Mouse (Mus musculus) spleen, embryonic (tissue): ENCODE data around the gene Phf24.

Source experiments
- CTCF ChIA-PET: fragments of 350-600 bp; sonication (Branson Sonifier 250); formaldehyde crosslinking; loops from one replicate; lab custom pipeline; 2022; lab: Charles Lee

Phf24 gene

DNA sequence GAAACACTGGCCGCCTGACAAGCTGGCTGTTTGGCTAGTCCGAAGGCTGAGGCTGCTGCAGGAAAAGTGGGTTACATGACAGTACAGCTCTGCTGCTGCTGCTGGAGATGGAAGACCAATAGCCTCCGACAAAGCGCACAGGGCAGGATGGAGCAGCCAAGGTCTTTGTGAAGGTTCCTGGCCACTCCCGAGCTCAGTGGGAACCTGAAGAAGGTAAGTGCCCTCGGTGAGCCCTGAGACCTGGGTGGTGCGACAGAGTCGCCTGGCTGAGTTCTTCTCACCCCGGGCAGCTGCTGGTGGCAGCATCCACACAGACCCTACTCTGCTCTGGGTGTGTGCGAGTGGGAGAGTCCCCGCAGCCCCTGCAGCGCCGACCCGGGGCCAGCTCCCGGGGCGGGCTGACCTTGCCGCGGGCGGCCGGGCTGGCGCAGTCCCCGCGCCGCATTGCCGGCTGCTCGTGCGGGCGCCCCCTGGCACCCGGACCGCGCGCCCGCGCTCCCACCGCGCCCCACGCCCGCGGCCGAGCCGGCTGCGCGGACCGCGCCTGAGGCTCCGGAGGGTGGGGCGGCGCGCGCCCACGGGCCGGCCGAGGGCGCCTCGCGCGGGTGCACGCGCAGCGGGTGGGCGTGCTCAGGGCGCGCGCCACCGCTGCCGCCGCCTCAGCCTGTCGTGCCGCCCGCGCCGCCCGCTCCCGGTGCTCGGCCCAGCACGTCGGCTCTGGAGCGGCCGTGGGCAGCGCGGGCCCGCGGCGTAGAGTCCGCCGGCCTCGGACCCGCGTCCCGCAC is at the start of gene Phf24:
TSS of gene Phf24 (plus strand) at position 44 of the 785 bp plus-strand sequence.
- CTCF ChIA-PET, result no interaction called here

DNA sequence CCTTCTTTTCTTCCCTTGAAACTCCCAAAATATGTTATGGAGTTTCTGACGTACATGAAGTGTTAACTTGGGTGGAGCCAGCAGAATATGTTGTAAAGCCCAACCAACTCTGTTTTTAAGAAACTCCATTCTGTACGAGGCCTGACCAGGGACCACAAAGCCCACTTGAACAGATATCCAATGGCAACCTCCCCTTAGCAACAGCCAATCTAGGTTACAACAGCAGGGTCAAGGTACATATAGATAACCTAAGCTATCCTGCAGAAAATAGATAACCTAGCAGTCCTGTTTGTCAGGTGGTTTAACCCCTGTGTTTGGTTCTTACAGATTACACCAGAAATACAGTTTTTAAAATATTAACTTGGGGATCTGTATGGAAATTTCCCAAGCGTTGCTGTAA is 49.1 kb upstream of the Phf24 start:
- CTCF ChIA-PET, result no interaction called here

DNA sequence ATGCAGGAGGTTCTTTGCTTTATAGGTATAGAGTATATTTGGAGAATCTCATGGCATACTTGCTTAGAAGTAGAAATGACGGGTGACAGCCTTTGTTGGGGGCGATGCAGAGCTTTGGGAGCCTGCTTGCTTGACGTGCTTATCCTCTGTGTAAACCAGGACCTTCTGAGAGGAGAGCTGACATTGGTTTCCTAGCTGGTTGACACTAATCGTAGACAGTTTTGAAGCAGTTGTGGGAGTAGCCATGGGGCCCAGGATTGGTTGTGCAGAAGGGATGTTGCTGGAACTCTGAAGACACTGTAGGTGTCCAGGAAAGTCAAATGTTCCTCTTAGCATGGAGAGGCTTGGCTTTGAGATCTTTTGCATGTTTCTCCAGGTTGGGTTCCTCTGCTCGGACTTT is 48.3 kb upstream of the Phf24 start:
- CTCF ChIA-PET, result no interaction called here

DNA sequence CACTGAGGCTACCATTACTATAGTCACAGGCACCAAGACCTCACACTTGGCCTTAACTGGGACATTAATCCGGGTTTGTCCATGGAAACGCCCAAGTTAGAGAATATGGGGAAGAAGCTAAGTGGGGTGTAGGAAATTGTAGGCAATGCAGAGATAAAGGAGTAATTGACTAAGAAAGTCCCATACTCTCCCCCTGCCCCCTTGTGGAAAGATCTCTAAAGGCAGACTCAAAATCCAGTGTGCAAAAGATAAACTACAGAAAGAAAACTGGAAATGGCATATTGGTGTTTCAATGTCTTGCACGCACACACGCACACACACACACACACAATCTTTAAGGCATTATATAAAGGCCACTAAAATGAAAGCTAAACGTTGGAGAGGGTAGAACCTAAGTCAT is 45.7 kb upstream of the Phf24 start:
- CTCF ChIA-PET, result interaction anchor here (0.6 kb wide), 1 partner anchor 1650 kb away, joined by 3 read pairs; no protein-coding TSS in a partner anchor

DNA sequence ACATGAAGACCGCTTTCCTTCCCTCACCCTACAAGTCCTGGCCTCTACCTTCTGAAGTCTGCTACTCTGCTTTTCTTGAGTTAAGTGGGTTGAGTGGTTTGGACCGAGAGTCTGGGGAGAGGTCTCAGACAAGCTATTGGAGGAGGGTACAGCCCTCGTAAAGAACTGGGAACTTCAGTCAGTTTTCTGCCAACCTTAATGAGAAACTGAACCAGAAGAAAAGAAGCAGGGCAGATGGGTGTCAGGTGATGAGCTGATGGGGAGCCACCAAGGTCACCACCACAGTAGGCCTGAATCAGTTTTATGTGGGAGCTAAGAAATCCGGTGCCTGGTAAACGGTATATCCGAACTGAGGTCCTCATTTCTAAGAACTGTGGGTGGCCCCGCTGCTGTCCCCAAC is 44.3 kb upstream of the Phf24 start:
- CTCF ChIA-PET, result no interaction called here

DNA sequence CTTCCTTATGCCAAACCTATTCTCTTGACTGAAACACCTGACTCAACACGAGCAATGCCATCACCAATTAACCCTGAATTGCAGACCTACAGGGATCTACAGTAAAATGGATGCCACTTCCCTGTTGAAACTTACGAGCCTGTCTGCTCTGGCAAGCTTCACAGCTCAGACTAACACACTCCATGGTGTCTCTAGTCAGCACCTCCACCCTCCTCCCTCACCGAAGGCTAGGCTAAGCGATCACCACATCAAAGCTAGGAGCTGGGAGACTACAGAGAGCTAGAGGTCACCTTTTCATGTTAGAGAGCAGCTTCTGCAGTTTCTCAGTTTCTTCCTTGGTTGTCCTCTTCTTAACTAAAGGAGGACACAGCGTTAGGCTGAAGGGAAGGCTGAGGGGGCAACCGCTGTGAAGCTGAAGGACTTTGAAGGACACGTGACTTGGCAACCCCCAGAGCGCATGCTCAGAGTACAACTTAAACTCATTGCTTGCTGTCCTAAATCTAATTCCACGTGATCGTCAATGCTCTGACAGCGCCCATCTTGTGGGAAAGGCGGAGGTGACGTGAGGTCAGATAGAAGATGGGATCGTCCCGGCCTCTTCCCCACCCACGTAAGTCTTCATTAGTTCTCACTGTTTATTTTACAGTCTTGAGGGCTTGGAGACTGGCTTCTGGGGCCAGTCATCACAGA is 43.6 kb upstream of the Phf24 start:
- CTCF ChIA-PET, result no interaction called here

DNA sequence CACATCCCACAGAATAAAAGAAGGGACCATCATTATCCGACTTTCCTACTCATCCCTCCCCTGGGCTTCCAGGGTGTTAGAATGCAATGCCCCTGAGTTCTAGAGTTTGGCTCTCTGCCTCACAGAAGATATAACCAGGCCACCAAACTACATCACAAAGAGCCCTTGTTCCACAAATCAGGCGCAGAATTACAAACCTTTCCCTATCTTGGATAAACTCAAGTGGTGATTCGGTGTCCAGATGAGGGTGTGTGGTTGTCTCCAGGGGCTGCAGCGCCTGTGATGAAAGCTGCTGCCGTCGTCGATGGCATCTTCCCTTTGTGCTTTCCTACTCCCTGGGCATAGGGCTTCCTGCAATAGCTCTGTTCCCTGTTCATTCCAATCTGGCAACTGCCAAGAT is 42.3 kb upstream of the Phf24 start, which contains the start of gene Fam205c:
TSS of gene Fam205c (minus strand) at position 101 of the 400 bp plus-strand sequence.
- CTCF ChIA-PET, result no interaction called here

DNA sequence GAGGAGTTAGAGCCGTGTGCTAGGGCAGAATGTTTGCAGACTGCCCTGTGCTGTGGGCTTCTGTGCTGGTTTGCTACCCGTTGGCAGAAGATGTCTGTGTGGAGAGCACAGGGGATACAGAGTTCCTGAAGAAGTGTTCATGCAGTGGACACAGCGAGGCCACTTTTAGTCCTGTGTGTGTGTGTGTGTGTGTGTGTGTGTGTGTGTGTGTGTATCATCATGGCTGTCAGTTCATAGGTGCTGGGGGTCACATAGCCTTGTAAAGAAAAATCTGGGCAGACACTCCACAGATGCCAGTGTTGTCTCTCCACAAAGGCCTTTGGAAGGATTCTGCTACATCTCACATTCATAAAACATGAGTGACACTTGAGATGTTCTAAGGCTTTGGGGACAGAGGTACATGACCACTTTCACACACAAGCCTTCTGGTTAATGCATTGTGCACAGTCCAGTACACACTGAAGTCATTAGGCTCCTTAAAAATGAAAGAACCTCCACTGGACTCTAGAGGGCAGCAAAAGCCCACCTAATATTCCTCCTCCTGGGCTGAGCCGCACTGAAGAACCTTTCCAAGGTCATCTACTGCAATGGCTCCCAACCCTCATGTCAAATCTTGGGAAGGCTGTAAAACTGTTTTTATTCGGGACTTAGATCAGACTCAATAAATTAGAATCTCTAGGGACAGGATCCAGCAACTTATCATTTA is 39.7 kb upstream of the Phf24 start:
- CTCF ChIA-PET, result no interaction called here

DNA sequence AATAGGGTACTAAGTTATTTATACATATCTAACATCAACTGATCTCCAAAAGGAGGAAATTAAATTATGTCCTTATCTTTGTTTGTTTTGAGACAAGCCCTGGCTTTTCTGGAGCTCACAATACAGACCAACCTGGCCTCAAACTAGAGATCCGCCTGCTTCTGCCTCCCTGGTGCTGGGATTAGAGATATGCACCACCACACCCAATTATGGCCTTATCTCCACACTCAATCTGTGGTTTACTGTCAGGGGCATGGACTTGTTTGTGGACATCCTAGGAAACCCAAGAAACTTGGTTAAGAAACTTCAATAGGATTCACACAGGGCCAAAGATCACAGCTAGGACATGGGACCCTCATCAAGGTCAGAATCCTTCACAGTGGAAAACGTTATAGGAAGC is 38.8 kb upstream of the Phf24 start:
- CTCF ChIA-PET, result no interaction called here

DNA sequence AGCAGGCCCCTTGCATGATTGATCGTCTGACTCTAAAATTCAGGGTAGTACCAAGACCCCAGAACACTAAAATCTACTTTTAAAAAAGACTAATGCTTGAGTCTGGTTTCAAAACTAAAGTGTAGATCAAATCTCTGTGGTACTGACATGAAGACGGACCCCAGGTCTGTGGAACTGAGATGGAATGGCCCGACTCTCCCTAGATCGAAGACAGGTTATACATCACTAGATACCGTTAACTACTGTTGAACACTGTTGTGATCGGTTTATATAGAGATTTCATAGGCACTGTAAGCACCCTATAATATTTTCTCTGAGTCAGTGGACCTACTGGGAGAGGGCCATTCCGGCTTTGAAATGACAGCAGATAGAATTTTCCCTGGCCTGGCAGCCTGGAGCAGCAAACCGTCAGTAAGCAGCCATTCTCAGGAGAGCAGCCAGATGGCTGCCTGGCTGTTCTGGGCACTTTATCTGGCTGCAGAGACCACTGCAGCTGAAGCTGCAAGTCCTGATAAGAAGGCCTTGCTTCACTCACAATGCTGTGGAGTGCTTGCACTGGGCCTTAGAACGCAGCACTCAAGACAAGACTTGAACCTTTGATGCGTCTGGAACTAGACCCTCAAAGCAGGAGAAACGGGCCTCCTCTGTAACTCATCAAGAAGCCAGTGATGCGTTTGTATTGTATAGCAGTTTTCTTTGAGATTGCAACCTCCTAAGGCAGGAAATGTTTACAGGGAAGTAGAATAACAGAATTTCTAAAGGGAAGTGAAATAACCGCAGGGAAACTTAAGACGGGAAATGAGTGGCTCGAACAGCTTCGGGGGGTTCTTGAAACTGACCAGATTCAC is 36.4 kb upstream of the Phf24 start:
- CTCF ChIA-PET, result no interaction called here

DNA sequence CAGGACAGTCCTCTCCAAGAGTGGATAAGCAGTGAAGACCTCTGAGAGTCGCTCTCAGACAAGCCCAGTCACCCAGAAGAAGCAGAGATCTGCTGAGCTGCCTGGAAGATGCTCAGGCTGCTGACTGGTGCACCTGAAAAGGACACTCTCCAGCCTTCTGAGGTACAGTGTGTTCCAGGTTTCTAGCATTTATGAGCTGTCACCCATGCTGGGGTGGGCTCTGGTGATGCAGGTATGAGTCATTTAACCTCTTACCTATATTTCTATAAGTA is 35.8 kb upstream of the Phf24 start:
- CTCF ChIA-PET, result no interaction called here

DNA sequence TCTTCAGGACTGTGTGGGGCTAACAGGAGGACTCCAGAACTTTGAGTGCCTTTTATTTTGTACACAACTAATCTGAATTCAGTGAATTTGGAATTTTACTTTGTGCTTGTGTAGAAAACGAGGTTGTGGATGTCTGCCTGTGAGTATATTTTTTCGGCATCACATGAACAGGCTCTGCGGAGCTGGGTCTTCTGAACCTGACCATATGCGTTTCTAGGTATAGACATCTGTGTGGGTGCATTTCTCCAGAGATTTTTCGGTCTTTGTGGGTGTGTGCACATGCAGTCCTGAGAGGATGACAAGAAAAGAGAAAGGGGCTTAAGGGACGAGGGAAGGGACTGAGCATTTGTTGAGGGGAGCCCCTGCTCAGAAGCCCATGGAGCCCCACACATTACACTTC is 29.5 kb upstream of the Phf24 start:
- CTCF ChIA-PET, result interaction anchor here (0.6 kb wide), 1 partner anchor 61 kb away, joined by 4 read pairs; no protein-coding TSS in a partner anchor

DNA sequence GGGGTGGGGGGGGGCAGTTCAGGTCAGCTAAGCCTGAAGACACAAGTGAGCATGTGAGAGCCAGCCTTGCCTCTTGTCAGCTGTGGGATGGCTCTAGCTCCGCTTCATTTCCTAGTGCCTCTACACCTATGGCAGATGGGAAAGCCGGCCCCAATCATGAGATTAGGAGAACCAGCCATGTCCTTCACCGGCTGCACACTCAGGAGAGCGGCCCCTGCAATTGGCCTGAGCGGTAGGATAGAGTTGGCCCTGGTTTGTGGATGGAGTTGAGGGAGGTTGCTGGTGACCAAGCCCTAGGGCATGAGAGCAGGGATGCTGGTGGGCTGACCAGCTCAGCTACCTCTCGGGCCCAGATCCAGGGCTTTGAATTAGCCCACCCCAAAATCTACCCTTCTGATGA is 27.7 kb upstream of the Phf24 start:
- CTCF ChIA-PET, result no interaction called here

DNA sequence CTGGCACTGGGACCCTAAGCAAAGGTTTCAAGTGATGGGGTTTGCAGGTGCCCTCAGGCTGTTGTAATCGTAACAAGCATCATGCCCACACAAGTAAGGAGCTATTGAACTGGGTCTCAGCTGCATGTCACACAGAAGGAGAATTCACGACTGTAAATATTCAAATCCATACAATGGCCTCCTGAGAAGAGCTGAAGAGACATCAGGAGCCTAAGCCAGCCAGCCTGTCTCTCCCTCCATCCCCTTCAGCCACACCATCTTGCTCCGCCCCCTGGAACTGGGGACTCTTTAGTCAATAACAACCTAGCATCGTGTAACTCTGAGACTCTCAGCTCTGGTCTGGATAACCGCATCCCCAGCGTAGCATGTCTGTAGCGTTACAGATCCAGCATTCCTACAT is 25.3 kb upstream of the Phf24 start:
- CTCF ChIA-PET, result interaction anchor here (0.6 kb wide), 1 partner anchor 1107 kb away, joined by 3 read pairs; no protein-coding TSS in a partner anchor

DNA sequence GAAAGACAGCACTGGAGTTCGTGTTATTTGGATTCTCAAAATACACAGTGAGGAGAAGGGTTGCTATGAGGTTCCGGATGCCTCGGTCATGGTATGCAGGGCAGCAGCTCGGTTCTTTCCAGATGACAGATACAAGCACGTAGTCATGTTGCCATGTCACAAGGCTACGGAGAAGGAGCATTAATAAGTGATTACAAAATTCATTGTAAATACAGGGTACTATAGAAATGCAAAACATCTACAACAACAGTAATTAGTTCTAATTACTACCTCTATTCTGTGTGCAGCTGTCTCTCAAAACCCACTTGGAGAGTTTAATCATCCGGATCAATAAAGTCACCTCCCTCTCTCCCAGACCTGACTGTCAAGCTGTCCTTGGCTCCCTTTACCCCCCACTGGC is 21.3 kb upstream of the Phf24 start:
- CTCF ChIA-PET, result no interaction called here

DNA sequence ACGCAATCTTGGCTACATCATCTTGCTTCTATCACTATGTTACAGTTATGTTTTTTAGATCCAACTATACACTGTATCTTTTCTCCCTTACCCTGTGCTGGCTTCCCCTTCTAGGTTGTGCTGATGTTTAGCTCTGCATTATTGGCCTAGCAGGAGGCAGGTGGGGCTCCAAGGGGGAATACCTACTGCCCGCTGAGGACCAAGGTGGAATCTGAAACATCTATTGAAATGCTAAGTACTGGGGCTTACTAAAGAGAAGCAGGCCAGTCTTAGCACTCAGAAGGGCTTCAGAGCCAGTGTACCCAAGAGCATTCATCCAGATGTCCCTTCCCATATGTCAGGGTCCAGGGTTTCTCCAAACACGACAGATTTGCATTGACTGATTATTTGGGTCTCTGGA is 17.5 kb upstream of the Phf24 start:
- CTCF ChIA-PET, result no interaction called here

DNA sequence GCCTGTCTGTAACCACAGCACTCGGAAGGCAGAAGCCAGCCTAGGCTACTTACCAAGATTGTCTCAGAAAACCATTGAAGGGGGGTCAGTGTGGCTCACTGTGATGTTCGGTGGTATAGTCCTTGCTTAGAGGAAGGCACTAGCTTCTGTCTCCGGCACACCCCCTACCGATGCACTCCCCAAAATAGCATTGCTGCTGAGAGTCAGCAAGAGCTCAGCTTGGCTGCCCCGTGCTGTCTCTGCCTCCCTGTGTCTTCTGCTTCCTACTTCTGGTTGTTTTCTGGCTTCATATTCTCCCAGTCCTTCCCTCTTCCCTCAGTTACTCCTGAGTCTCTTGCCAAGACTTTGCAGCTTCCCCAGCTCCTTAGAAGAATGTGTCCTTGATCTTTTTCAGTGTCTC is 15.6 kb upstream of the Phf24 start:
- CTCF ChIA-PET, result no interaction called here

DNA sequence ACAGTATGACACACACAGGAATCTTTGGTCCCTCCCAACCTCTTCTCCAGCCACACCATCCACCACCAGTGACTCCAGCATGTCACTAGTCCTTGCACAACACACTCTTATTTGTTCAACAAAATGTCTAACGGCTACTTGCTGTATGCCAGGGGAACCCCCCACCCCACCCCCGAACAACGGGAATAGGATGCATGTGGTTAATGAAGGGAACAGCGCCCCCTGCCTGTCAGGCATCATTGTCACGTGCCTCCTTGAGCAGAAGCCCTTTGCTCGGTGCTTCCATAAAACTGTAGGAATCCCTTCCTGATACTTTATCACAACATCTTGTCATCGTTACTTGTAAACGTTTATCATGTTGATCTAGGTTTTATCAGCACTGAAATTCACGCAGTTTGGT is 14.3 kb upstream of the Phf24 start:
- CTCF ChIA-PET, result no interaction called here

DNA sequence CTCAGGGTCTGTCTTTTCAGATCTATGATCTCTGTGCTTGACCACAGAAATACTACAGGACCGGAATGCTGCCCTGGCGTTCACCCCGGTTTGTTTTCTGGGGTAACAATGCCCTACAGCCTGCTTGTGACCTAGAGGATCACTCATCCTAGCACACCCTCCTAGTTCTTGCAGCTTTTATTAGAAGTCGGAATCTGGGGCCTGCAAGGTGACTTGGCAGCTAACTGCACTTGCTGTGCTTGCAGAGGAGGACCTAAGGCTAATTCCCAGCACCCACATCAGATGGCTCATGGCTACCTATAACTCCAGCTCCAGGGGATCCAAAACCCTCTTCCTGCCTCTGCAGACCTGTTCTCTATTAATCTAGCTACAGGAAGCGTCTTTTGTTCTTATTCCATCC is 13.7 kb upstream of the Phf24 start:
- CTCF ChIA-PET, result no interaction called here

DNA sequence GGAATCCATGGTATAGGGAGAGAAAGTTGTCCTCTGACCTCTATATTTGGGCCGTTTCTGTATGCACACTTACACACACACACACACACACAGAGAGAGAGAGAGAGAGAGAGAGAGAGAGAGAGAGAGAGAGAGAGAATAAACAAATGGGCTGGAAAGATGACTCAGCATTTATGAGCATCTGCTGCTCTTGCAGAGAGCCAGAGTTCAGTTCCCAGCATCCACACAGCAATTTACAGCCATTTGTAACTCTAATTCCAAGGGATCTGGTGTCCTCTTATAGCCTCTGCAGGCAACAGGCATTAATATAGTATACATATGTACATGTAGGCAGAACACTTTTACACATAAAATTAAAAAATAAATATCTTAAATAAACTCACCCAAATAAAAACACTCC is 12.5 kb upstream of the Phf24 start:
- CTCF ChIA-PET, result no interaction called here

DNA sequence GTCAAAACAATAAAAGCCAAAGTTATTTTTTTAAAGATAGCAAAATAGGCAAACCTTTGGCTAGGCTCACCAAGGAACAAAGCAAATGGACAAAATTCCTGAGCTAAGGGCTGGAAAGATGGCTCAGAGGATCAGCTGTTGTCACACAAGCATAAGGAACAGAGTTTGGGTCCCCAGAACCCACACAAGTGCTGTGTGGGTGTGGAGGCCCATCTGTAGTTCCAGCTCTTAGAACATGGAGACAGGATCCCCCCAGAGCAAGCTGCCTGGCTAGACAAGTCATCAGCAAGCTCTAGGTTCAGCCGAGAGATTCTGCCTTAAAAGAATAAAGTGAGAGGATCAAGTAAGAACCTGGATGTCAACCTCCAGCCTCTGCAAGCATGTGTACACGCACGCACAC is 11.9 kb upstream of the Phf24 start:
- CTCF ChIA-PET, result no interaction called here

DNA sequence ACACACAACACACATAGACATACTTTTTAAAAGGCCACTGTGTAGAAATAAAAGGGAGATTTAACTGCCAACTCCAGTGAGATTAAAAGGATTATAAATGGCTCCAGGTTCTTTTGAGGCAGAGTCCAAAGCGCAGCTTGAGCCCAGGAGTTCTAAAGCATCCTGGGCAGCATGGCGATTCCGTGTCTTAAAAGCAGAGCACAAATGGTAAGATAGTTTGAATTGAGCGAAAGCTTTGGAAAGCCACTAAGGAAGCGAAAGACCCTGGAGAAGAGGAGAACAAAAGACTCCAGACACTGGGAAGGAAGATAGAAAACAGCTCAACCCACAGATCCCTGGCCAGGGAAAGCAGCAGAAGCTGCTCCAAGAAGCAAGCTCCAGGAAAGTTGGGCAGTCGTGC is 11.5 kb upstream of the Phf24 start:
- CTCF ChIA-PET, result no interaction called here
